Comparison of ENCODE assay signal across 8 mouse cellular contexts in the genomic region with DNA sequence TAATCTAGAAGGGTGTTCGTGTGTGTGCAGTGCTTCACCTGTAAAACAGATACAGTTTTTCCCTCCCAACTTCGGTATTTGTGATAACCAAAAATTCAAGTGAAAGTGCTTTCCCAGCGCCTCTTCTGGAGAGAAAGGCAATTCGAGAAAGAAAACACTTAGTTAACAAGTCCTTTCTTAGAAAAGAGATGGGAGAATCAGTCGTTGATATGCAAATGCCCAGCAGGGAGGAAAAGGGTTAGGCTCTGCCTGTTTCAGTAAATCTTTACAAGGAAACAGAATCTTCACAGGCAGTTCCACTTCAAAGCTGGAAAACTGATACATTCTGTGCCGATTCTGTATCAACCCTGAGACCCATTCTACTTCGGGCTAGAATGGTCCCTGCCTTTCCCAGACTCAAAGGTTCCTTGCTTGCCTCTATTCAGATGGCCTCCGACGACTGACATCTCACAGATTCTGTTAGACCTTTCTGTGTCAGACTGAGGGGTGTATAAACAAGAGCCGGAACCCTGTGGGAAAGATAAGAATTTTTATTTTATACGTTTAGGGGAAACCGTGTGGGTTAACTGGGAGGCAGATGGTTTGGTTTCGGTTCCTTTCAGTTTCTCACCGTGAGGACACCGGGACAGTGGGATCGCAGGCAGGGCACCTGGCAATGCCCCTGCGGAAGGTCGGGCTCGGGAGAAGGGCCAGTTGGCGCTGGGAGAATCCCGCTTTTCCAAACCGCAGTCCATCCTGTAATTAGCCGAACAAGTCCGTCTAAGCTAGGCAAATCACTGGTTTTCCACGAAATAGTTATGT. TPM values are rescaled to one million over a fixed set of nuclear protein-coding genes. Genes with fewer than 3 reads are reported as not detected.
DNase-seq lines count a peak whose midpoint lies in the region; ATAC-seq lines count a peak whose summit lies in the region.

A gene (plus strand): TSS at position 508 of the 801 bp plus-strand sequence.

- H3K4me1 ChIP-seq in lung, embryonic 15.5 days = peaks cover 17% of the 10 kb centered on the region
- peaks cover 8% of the 10 kb centered on the region; the same call in 1 of the 2 replicates for H3K4me1 ChIP-seq in kidney, embryonic 16.5 days (ENCODE audit: insufficient read depth, low read length)
- peaks cover 6% of the 10 kb centered on the region for H3K4me1 ChIP-seq in midbrain, embryonic 11.5 days (ENCODE audit: control insufficient read depth, insufficient read depth, low read length)

- no peak within 1 kb of the TSS for H3K27ac ChIP-seq in lung, embryonic 15.5 days
- H3K27ac ChIP-seq in kidney, embryonic 16.5 days (ENCODE audit: low read length) = no peak within 1 kb of the TSS
- no peak within 1 kb of the TSS for H3K27ac ChIP-seq in midbrain, embryonic 11.5 days (ENCODE audit: low read depth, low read length)

- peak within 1 kb of the TSS; percentile 51 for H3K4me3 ChIP-seq in lung, embryonic 15.5 days
- peak within 1 kb of the TSS; percentile 63 for H3K4me3 ChIP-seq in kidney, embryonic 16.5 days (ENCODE audit: low read length)
- H3K4me3 ChIP-seq in midbrain, embryonic 11.5 days (ENCODE audit: low read depth, low read length) = peak within 1 kb of the TSS; percentile 60

- H3K9ac ChIP-seq in lung, embryonic 15.5 days = peak within 1 kb of the TSS; percentile 31
- H3K9ac ChIP-seq in kidney, embryonic 16.5 days (replicated peaks; ENCODE audit: low read length) = peak within 1 kb of the TSS; percentile 66
- H3K9ac ChIP-seq in midbrain, embryonic 11.5 days (ENCODE audit: low read length) = peak within 1 kb of the TSS; percentile 56

- H3K4me2 ChIP-seq in lung, embryonic 15.5 days = peak within 1 kb of the TSS; percentile 95
- peak within 1 kb of the TSS; percentile 98 for H3K4me2 ChIP-seq in kidney, embryonic 16.5 days (replicated peaks; ENCODE audit: low read depth, low read length)
- H3K4me2 ChIP-seq in midbrain, embryonic 11.5 days = peak within 1 kb of the TSS; percentile 98

- no peak for DNase-seq in lung, postnatal 36 days
- peak; percentile 22 for DNase-seq in embryo, embryonic 11 days
- DNase-seq in gastrocnemius, postnatal 10 days = peak; percentile 33
- DNase-seq in midbrain, embryonic 11.5 days (ENCODE audit: low spot score, missing footprints) = peak; percentile 93
- DNase-seq in ovary, postnatal 10 days (ENCODE audit: low spot score) = no peak
- DNase-seq in urinary bladder, adult 2 months (ENCODE audit: low spot score) = no peak

- no peak for ATAC-seq in lung, embryonic 15.5 days (ENCODE audit: borderline replicate concordance, extremely low read depth, low FRiP score, low TSS enrichment)
- no peak for ATAC-seq in kidney, embryonic 16.5 days (ENCODE audit: low FRiP score, low TSS enrichment)
- ATAC-seq in midbrain, embryonic 11.5 days (ENCODE audit: low FRiP score) = no peak

- peaks cover 67% of the 10 kb centered on the region for H3K27me3 ChIP-seq in lung, embryonic 15.5 days
- peaks cover 45% of the 10 kb centered on the region for H3K27me3 ChIP-seq in kidney, embryonic 16.5 days (ENCODE audit: insufficient read depth, low read length)
- peaks cover 44% of the 10 kb centered on the region for H3K27me3 ChIP-seq in midbrain, embryonic 11.5 days (ENCODE audit: control insufficient read depth, insufficient read depth, low read length)

- 2% methylated on average over 25 of the region's 25 CpGs for WGBS in lung, embryonic 15.5 days
- 4% methylated on average over 25 of the region's 25 CpGs for WGBS in kidney, embryonic 16.5 days
- 2% methylated on average over 25 of the region's 25 CpGs for WGBS in midbrain, embryonic 11.5 days

- no peaks in the 10 kb centered on the region for H3K9me3 ChIP-seq in lung, embryonic 15.5 days
- no peaks in the 10 kb centered on the region for H3K9me3 ChIP-seq in kidney, embryonic 16.5 days (ENCODE audit: low read length)
- no peaks in the 10 kb centered on the region for H3K9me3 ChIP-seq in midbrain, embryonic 11.5 days (ENCODE audit: control insufficient read depth, low read length)

- no peaks in the 10 kb centered on the region for H3K36me3 ChIP-seq in lung, embryonic 15.5 days
- no peaks in the 10 kb centered on the region for H3K36me3 ChIP-seq in kidney, embryonic 16.5 days (ENCODE audit: insufficient read depth, low read length)
- H3K36me3 ChIP-seq in midbrain, embryonic 11.5 days (ENCODE audit: control insufficient read depth, insufficient read depth, low read length) = no peaks in the 10 kb centered on the region

RNA-seq across cellular contexts. Expression of the gene that starts here (rescaled TPM):
- polyA plus RNA-seq in lung, embryonic 15.5 days (2015; fragmentation: Nextera tagmentation; extraction: Ambion mirVana) = 0.03 and 0.25 TPM in 2 replicates
- total RNA-seq in gastrocnemius, postnatal 10 days (2021) = 10 to 100 TPM; 20.7 to 20.9 TPM
- polyA plus RNA-seq in kidney, embryonic 16.5 days (2015; fragmentation: Nextera tagmentation; extraction: Ambion mirVana) = 2.7 and 2.8 TPM in 2 replicates
- polyA plus RNA-seq in midbrain, embryonic 11.5 days (2014; fragmentation: Nextera tagmentation; extraction: Ambion mirVana) = 0.11 TPM in 1 of 2 replicates, not detected in the other
- polyA plus RNA-seq in urinary bladder, adult 2 months (2012; rRNA removed) = 5.2 and 7.0 TPM in 2 replicates

Comparison
In these comparisons a context has a peak if more than half of its experiments do, and no peak if none do; other contexts are left out.
1. Peak in DNase-seq, H3K4me3 ChIP-seq, H3K9ac ChIP-seq and H3K4me2 ChIP-seq in midbrain, embryonic 11.5 days; RNA of the gene not detected or under 1 TPM.
2. DNase-seq: peak in embryo, embryonic 11 days (single experiment) and gastrocnemius, postnatal 10 days (single experiment); none in lung, postnatal 36 days (single experiment), ovary, postnatal 10 days (single experiment) and urinary bladder, adult 2 months (single experiment).
3. Peak in every context shown above with its lines, with median percentiles within 50 percentile points of each other: H3K4me2 ChIP-seq, H3K4me3 ChIP-seq and H3K9ac ChIP-seq.